Mouse (Mus musculus) left cerebral cortex, postnatal 25 days (tissue): ENCODE data around the gene Hps6. TPM values are rescaled to one million over a fixed set of nuclear protein-coding genes. Genes with fewer than 3 reads are reported as not detected.
A peak's percentile ranks its signal among the peaks of the same experiment; 100 is the strongest.

Source experiments
- DNase-seq, 2 experiments: peaks; one replicate each; pipeline ENCODE4 v3.0.0; 2022; ENCODE audit warnings: low spot score in 2 of 2, mixed read lengths in 1 of 2
- intact Hi-C: fragments of 180-260 bp; cut with DNase I; formaldehyde crosslinking; loops from one replicate; pipeline ENCODE4 v1.15.1; 2025
- total RNA-seq, 2 experiments: library from RNA; stranded (reverse); gene quantifications; 2 replicates each; pipeline ENCODE4 v1.2.3; 2021

Hps6 gene
- total RNA-seq, 2 experiments from 2014 or later, result 5.7 TPM

GRCm38 (mm10) chr19:46026567-46026966 is 23.3 kb downstream of the Hps6 start:
- intact Hi-C loops, result no loop called here
- DNase-seq, result no peak

GRCm38 (mm10) chr19:46028747-46029320 is 25.5 kb downstream of the Hps6 start:
- no peak for DNase-seq
- intact Hi-C loops, result no loop called here

GRCm38 (mm10) chr19:46029652-46030051 is 26.3 kb downstream of the Hps6 start:
- no peak for DNase-seq
- intact Hi-C loops, result no loop called here

GRCm38 (mm10) chr19:46030196-46030983 is 27.1 kb downstream of the Hps6 start:
- no peak for DNase-seq
- intact Hi-C loops, result no loop called here

- no peak for DNase-seq
- intact Hi-C loops, result no loop called here
These were observed 28.6 kb downstream of the Hps6 start for GRCm38 (mm10) chr19:46031689-46032432.

DNA sequence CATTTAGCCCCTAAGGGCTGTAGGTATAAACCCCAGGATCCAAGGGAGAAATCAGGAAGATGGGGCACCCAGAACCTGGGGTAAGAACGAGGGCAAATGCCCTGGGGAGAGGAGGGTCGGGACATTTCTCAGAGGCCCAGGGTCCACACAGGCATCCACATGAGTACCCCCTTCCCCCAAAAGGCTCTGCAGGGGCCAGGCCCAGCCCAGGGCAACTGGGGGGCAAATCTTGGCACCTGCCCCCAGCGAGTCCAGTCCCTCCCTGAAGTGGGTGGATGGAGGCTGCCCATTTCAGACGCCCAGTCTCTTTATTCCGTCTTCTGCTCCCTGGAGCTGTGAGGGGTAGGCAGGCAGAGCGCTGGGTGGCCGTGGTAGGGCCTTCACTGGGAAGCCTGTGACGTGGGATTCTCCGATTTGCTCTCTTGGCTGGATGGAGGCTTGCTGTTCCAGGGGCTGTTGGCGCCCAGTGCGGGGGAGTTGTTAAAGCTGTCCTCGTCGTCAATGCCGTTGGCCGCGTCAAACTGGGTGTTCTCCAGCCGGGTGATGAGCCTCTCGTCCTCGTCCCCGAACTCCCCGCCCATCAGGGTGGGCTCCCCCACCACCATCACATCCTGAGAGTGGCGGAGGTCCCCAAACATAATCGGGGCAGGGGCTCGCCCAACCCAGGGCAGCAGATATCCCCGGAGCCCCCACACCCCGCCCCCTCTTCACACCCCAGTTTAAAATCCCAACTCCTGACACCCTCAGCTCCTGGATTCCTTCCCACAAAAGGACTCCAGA is 29.6 kb downstream of the Hps6 start:
- intact Hi-C loops, result no loop called here
- peak in 1 of 2 experiments; percentile 77 for DNase-seq

DNA sequence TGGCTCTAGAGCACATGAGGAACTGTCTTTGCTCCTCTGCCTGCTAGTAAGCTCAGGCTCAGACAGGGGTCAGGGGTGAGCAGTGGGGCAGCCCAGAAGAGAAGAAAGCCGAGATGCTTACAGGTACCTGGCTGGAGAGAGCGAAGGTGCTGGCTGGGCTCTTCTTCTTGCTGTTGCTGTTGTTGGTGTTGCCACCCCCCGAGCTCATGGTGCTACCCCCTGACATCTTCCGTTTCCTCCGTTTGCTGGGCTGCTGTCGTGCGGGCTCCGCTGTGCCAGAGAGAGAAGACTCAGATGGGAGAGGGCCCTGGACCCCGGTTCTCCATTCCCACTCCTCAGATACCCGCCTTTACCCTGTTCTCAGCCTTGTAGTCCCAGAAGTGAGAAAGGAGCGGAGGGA is 30.6 kb downstream of the Hps6 start:
- no peak for DNase-seq
- intact Hi-C loops, result no loop called here

GRCm38 (mm10) chr19:46035971-46036370 is 32.7 kb downstream of the Hps6 start:
- no peak for DNase-seq
- intact Hi-C loops, result no loop called here

GRCm38 (mm10) chr19:46036477-46037242 is 33.4 kb downstream of the Hps6 start:
- DNase-seq, result no peak
- intact Hi-C loops, result no loop called here

DNA sequence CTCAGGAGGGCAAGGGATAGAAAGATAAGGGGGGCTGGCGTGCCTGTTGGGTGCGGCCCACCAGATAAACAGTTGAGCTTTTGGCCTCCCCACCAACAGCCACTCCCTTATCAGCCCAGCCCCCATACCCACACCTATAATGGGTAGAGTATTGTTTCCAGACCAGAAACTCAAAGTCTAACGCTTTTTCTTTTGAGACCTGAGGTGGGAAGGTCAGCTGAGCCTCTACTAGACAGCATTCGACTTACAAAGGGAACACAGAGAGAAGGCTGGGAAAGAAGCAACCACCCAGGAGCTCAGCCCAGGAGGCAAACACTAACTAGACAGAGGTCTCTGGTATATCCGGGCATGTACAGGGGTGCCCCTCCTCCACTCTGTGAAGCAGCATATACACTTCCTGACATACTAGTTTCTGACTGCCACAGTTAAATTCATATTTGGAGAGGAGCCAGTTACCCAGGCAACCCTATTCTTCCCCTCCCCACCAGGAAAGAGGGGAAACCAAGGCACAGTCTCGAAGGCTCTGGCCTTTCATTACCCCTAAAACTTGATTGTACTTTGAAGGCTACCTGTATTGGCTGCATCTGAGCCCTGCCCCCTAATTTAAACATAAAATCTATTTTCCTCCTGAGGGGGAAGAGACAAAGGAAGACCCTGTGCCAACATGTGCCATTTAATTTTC is 34.1 kb downstream of the Hps6 start:
- intact Hi-C loops, result no loop called here
- no peak for DNase-seq

DNA sequence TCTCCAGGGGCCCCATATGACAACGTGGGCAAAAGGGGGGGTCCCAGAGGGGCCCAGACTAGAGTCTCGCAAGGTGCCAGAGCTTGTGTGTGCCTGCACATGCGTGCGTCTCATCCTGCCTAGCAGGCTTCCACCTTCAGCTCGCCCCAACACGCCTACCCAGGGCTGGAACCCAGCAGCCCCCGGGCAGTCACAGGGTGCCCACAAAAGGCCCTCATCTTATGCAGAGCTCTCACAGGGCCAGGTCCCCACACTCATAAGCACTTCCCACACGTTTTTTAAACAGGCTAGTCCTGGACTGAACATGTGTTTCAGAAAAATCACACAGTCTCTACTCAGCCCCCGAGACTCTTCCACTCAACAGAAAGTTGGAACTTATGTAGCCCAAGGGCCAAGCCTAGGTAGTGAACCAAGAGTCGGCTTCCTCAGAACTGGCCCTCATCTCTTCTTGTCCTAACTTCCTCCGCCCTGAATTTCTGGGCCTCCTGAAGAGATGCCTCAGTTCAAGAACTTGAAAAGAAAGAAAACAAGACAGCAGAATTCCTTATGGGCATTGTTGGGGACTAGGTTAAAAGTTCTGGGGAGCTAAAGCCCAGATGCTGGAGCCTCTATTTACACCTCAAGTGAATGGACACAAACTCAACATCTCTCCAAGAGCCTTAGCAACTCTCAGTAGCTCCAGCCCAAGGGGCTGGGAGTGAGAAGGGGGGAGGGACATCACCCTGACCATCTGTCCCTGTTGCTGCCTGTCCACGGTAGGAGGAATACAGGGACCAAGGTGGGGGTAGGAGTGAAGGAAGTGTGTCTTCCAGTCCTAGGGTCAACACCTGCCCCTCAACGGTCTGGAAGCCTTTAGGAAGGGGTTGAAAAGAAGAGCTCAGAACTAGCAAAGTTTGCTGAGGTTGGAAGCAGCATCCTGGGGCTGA is 34.9 kb downstream of the Hps6 start:
- intact Hi-C loops, result no loop called here
- no peak for DNase-seq

DNA sequence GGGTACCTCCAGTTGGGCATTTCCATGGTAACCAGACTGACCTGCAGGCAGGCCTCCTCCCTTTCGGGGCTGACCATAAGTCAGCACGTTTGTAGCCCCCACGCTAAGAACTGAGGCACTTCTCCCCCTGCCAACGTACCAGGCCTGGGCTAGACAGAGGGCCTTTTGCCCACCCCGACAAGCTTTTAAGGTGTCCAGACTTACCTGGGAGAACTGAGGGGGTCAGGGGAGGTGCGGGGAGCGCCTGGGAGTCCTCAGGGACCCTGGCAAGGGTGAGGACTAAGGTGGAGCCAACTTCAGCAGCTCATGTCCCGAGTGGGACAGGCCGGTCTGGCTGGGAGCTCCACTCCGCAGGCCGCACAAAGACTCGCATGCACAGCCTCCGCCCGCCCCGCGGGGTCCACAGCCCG is 35.5 kb downstream of the Hps6 start:
- DNase-seq, result no peak
- intact Hi-C loops, result no loop called here

DNA sequence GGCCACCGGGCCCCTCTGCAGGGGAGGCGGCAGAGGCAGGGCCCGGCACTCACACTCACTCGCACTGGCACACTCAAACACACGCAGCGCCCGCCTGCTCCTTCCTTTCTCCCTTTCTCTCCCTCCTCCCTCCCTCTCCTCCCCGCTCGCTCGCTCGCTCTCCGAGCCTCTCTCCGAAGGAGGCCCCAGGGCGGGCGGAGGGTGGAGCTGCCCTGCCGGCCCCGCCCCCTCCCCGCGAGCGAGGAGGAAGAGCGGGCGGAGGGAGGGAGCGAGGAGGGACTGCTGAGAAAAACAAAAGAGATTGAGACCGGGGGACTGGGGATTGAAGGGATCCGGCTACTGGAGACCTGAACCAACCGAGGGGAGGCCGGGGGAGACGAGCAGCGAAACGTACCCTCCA is 36.2 kb downstream of the Hps6 start:
- intact Hi-C loops, result no loop called here
- DNase-seq, result peak; percentile 83 to 84

GRCm38 (mm10) chr19:46040149-46040902 is 37.0 kb downstream of the Hps6 start:
- intact Hi-C loops, result no loop called here
- DNase-seq, result no peak

DNA sequence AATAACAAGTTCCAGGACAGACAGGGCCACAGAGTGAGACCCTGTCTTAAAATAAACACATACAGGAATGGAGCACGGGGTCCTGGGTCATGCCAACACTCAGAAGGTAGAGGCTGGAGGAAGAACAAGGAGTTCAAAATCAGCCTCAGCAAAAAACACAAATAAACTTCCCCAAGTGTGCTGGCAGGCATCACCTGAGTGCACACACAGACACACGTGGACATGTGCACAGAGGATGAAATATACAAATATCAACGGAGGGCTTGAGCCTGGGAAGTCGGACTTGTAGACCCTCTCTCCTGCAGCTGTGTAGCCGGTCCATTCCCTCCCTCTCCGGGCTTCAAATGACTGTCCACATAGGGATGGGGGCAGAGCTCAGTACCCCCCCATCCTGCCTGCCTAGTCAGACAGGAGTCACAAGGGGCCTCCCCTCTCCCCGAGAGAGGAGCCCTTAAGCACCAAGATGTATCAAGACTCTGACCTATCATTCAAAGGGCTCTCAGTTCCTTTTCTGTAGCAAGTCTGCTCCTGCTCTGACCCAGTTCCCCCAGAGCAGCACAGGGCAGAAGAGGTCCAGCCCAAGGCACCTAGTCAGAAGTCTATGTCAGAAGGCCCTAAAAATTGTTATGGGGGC is 38.1 kb downstream of the Hps6 start:
- DNase-seq, result no peak
- intact Hi-C loops, result no loop called here

- DNase-seq, result peak; percentile 75 to 76
- intact Hi-C loops, result no loop called here
These were observed 38.7 kb downstream of the Hps6 start for GRCm38 (mm10) chr19:46041933-46042475.
